In the genomic region with DNA sequence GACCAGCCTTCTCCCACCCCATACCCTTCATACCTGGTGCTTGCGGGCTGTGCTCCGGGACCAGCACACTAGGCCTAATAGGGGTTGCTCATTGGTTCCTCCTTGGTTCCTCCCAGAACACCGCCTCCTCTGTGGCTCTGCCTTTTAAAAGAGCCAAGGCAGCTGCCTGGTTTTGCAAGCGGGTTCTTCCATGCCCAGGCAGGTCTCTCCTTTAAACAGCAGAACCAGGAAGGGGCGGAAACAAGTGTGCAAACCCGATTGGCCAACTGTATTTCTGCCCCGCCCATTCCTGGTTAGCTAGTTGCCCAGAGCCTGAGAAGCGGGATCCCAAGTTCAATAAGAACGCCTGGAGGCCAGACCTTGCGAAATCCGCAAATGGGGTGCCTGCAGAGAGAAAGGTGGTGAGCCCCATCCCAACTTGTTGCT, we compare ENCODE assay signal across 1 mouse cellular context.
TF ChIP-seq lines count a peak whose summit lies in the region.

A gene (minus strand): TSS at position 213 of the 426 bp plus-strand sequence.

TF ChIP-seq in MEL, 35 proteins besides CTCF, POLR2A, EP300 and RAD21 (continued from another document):
- peak; percentile 84 for TF ChIP-seq HCFC1 (IDR thresholded peaks at IDR 0.05; ENCODE audit: low read depth, low read length)
- no peak for TF ChIP-seq TCF12 (IDR thresholded peaks at IDR 0.05; ENCODE audit: low read depth, low read length)
- no peak for TF ChIP-seq MAFK (IDR thresholded peaks at IDR 0.05; ENCODE audit: borderline replicate concordance, low read depth, low read length)
- peak; percentile 68 for TF ChIP-seq TBP (IDR thresholded peaks at IDR 0.05; ENCODE audit: low read depth, low read length)
- no peak for TF ChIP-seq ZKSCAN1 (IDR thresholded peaks at IDR 0.05; ENCODE audit: low read depth, low read length)
- TF ChIP-seq SMC3 (IDR thresholded peaks at IDR 0.05; ENCODE audit: low read depth, low read length), result no peak
- TF ChIP-seq NELFE (IDR thresholded peaks at IDR 0.05; ENCODE audit: low read depth, low read length), result peak; percentile 71
- TF ChIP-seq RCOR1 (IDR thresholded peaks at IDR 0.05; ENCODE audit: low read depth, low read length), result no peak
- no peak for TF ChIP-seq ZNF384 (IDR thresholded peaks at IDR 0.05; ENCODE audit: low read depth, low read length)
